Mouse (Mus musculus) liver, embryonic 15.5 days (tissue): ENCODE results near the gene Zdhhc14. TPM values are rescaled to one million over a fixed set of nuclear protein-coding genes. Genes with fewer than 3 reads are reported as not detected.
A peak's percentile ranks its signal among the peaks of the same experiment; 100 is the strongest.

Source experiments
- ATAC-seq: fragments of 200-750 bp; cut with Nextera tagmentation; 2 replicates; pipeline ENCODE4 v1.8.0; 2017; ENCODE audit warnings: moderate number of reproducible peaks, mild to moderate bottlenecking, moderate library complexity; ENCODE audit not compliant: insufficient read depth
- H3K27ac ChIP-seq: fragments of 300-500 bp; sonication (generic); replicated peaks from 2 replicates; pipeline ENCODE4 v1.5.1; 2015; ENCODE audit warnings: mild to moderate bottlenecking, inconsistent platforms
- H3K27me3 ChIP-seq: fragments of 300-500 bp; sonication (generic); 2 replicates; pipeline ENCODE4 v1.6.1; 2015; ENCODE audit warnings: mild to moderate bottlenecking, inconsistent platforms
- H3K36me3 ChIP-seq: fragments of 300-500 bp; sonication (generic); replicated peaks from 2 replicates; pipeline ENCODE4 v1.6.1; 2015; ENCODE audit warnings: moderate library complexity, mild to moderate bottlenecking, inconsistent platforms
- H3K4me1 ChIP-seq: fragments of 300-500 bp; sonication (generic); replicated peaks from 2 replicates; pipeline ENCODE4 v1.6.1; 2015; ENCODE audit warnings: inconsistent platforms
- H3K4me2 ChIP-seq: fragments of 300-500 bp; sonication (generic); 2 replicates; pipeline ENCODE4 v1.6.1; 2015; ENCODE audit warnings: moderate library complexity, mild to moderate bottlenecking, inconsistent platforms
- H3K4me3 ChIP-seq: fragments of 300-500 bp; sonication (generic); replicated peaks from 2 replicates; pipeline ENCODE4 v1.5.1; 2015; ENCODE audit warnings: mild to moderate bottlenecking, inconsistent platforms
- H3K9ac ChIP-seq: fragments of 300-500 bp; sonication (generic); 2 replicates; pipeline ENCODE4 v1.6.1; 2015; ENCODE audit warnings: moderate library complexity, mild to moderate bottlenecking, inconsistent platforms
- H3K9me3 ChIP-seq: fragments of 300-500 bp; sonication (generic); replicated peaks from 2 replicates; pipeline ENCODE4 v1.6.1; 2016; ENCODE audit warnings: inconsistent platforms
- WGBS: fragments of 180-500 bp; shearing (Covaris S2); methylation state at CpG from one replicate; pipeline ENCODE4 v1.1.7; 2015; ENCODE audit warnings: mixed read lengths; ENCODE audit not compliant: insufficient replicate concordance; 5-methylcytosine and 5-hydroxymethylcytosine counted together
- polyA plus RNA-seq: library from polyadenylated mRNA; unstranded; fragments of >200 nt; fragmentation: Nextera tagmentation; extraction: Ambion mirVana; gene quantifications from 2 replicates; pipeline ENCODE4 v1.2.1, GENCODE M21; 2015

Zdhhc14 gene
- polyA plus RNA-seq, 1 experiment from 2014 or later, result 6.9 TPM

DNA sequence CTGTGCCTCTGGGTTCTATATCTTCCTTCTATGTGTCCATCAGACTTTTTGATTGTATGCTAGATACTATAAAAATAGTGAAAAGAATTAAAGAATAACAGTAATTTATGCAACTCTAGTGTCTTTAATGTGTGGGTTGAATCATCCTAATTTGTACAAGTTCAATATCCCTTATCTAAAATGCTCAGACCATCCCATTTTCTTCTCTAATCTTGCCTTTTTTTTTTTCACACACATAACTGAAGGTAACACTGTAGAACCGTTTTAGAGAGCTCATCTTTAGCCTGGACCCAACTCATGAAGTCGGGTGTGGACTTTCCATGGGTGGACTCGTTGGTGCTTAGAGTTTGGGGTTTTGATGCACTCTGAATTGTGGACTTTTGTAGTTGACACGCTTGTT is 12.6 kb downstream of the Zdhhc14 start:
- Histone ChIP-seq H3K4me1 (peaks cover 71% of the 10 kb centered on the region), H3K9me3 (no peaks in the 10 kb centered on the region), H3K27me3 (no peaks in the 10 kb centered on the region), H3K36me3 (no peaks in the 10 kb centered on the region), H3K4me3 (peak overlapping the region; percentile 17), H3K4me2 (peak overlapping the region; percentile 72), H3K9ac (peak overlapping the region; percentile 45), H3K27ac (peak overlapping the region; percentile 95)
- WGBS, result 23% methylated on average over 4 of the region's 4 CpGs
- no peak for ATAC-seq

DNA sequence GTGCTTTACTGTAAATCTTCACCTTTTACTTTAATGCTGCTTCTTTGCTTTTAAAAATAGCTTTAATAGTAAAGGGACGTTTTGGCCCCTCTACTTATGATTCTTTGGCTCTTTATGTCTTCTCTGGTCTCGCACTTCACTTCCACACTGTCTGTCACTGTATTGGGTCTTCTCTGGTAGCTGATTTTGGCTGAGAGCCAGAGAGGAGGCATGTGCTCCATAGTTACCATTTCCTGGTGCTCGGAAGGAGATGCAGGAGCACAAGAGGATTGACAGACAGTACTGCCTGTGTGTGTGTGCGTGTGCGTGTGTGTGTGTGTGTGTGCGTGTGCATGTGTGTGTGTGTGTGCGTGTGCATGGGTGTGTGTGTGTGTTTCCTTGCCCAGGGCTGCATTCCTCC is 14.2 kb downstream of the Zdhhc14 start:
- Histone ChIP-seq H3K4me2 (peak overlapping the region; percentile 72), H3K4me3 (peak overlapping the region; percentile 24), H3K4me1 (peaks cover 83% of the 10 kb centered on the region), H3K36me3 (no peaks in the 10 kb centered on the region), H3K9me3 (no peaks in the 10 kb centered on the region), H3K27ac (peak overlapping the region; percentile 95), H3K27me3 (no peaks in the 10 kb centered on the region), H3K9ac (peak overlapping the region; percentile 45)
- 30% methylated on average over 7 of the region's 7 CpGs for WGBS
- ATAC-seq, result peak; percentile 56

DNA sequence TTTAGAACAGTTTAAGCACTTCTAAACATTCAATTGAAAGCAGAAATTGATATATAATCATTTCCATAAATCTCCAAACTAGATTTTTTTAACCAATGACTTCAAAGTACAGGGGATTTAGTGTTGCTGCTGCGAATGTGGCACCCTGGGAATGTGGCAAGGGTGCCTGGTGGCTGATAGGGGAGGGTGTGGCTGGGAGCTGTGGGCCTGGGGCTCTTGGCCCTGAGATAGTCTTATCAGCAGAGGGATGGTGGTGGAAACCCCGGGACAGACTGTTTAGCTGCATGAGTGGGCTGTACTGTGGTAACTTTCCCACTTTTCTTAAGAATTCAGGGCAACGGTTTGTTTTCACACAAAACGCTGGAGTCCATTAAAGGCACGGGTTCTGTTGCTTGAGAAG is 14.6 kb downstream of the Zdhhc14 start:
- 22% methylated on average over 5 of the region's 5 CpGs for WGBS
- Histone ChIP-seq H3K9me3 (no peaks in the 10 kb centered on the region), H3K27ac (peak overlapping the region; percentile 95), H3K9ac (peak overlapping the region; percentile 48), H3K4me2 (peak overlapping the region; percentile 72), H3K4me1 (peaks cover 85% of the 10 kb centered on the region), H3K4me3 (peak overlapping the region; percentile 24), H3K36me3 (no peaks in the 10 kb centered on the region), H3K27me3 (no peaks in the 10 kb centered on the region)
- peak; percentile 95 for ATAC-seq

DNA sequence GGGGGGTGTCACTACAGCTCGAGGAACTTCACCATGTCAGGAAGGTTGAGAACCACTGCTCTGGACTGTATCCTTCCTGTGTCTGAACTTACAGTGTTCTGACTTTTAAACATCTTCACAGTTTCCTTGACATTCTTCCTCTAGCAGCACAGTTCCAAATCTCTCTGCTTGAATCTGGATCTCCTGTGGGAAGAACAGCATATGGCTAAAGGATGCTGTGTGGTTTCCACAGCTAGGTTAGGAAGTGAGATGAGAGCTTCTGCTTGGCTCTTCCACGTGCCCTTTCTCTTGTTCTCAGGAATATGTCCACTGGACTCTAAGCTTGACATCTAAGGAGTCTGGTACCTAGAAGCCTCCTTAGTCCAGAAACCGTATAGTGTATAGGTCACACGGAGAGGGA is 15.7 kb downstream of the Zdhhc14 start:
- Histone ChIP-seq H3K4me3 (no peak overlapping the region), H3K9me3 (no peaks in the 10 kb centered on the region), H3K36me3 (no peaks in the 10 kb centered on the region), H3K4me1 (peaks cover 91% of the 10 kb centered on the region), H3K27ac (peak overlapping the region; percentile 95), H3K9ac (peak overlapping the region; percentile 48), H3K4me2 (peak overlapping the region; percentile 72), H3K27me3 (no peaks in the 10 kb centered on the region)
- ATAC-seq, result no peak
- 57% methylated on average over 4 of the region's 4 CpGs for WGBS

- Histone ChIP-seq H3K27ac (peak overlapping the region; percentile 95), H3K9me3 (no peaks in the 10 kb centered on the region), H3K27me3 (no peaks in the 10 kb centered on the region), H3K36me3 (no peaks in the 10 kb centered on the region), H3K4me3 (peak overlapping the region; percentile 21), H3K9ac (peak overlapping the region; percentile 50), H3K4me1 (peaks cover 87% of the 10 kb centered on the region), H3K4me2 (peak overlapping the region; percentile 59)
- peak; percentile 28 for ATAC-seq
- WGBS, result 29% methylated on average over 9 of the region's 9 CpGs
These were observed 18.2 kb downstream of the Zdhhc14 start for GRCm38 (mm10) chr17:5510564-5510963.

DNA sequence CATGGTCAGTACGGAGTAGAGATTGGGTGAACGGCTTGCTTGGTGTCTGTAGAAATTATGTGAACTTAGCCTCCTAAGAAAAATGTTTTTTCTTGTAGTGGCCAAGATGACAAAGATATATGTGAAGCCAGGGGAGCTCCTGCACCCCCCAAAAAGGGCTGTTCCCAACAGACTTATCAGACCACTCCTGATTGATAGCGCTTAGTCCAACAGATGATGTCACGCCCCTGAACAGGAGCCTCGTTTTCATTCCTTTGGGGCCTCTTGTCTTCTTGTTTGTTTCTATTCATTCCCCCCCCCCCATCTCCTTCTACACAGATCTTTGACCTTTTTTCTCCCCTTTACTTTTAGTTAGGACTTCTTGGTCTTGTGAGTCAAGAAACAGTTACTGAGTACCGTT is 19.4 kb downstream of the Zdhhc14 start:
- peak overlapping the region; percentile 50 for H3K9ac ChIP-seq
- H3K27me3 ChIP-seq, result no peaks in the 10 kb centered on the region
- H3K36me3 ChIP-seq, result no peaks in the 10 kb centered on the region
- 47% methylated on average over 6 of the region's 6 CpGs for WGBS
- H3K9me3 ChIP-seq, result no peaks in the 10 kb centered on the region
- 0 out of 2 replicates have a peak, but pooled peaks have one; percentile 33 for ATAC-seq
- H3K27ac ChIP-seq, result peak overlapping the region; percentile 95
- peaks cover 78% of the 10 kb centered on the region for H3K4me1 ChIP-seq
- H3K4me2 ChIP-seq, result peak overlapping the region; percentile 59
- no peak overlapping the region for H3K4me3 ChIP-seq

GRCm38 (mm10) chr17:5519466-5519865 is 27.1 kb downstream of the Zdhhc14 start:
- 84% methylated on average over 10 of the region's 10 CpGs for WGBS
- Histone ChIP-seq H3K4me2 (no peak overlapping the region), H3K27me3 (no peaks in the 10 kb centered on the region), H3K36me3 (peaks cover 44% of the 10 kb centered on the region), H3K9ac (no peak overlapping the region), H3K9me3 (peaks cover 5% of the 10 kb centered on the region; the same call in 1 of the 2 replicates), H3K4me3 (no peak overlapping the region), H3K27ac (no peak overlapping the region), H3K4me1 (peaks cover 18% of the 10 kb centered on the region)
- ATAC-seq, result no peak

DNA sequence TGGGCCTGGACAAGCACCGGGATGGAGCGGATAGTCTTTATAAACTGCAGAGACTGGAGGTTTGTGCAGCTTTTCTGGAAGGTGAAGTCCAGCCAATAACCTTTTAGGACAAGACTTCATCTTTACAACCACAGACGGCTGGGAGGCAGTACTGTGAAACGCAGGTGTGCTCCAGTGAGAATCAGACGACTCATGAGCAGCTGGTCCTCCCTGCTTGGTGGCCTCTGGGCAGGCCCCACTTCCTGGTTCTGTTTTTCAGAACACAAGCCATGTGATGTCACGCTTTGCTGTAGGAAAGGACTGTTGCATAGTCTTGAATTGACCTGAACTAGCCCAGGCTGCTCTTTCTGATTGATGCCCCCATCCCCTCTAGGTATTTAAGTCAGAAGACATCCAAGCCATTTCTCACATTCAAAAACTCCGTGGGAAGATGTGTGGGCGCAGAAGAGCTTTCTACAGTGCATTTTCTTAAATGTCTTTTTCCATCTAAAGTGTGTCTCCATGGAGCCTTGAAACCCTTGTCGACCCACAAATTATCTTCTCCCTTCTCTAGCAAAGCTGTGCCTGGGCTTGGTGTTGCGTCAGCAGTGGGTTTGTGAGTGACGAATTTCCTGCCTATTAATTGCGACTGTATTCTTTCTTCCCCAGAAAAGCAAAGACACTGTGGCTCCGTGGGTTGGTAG is 27.7 kb downstream of the Zdhhc14 start:
- peaks cover 44% of the 10 kb centered on the region for H3K36me3 ChIP-seq
- 80% methylated on average over 13 of the region's 13 CpGs for WGBS
- ATAC-seq, result no peak

GRCm38 (mm10) chr17:5521532-5521931 is 29.2 kb downstream of the Zdhhc14 start:
- Histone ChIP-seq H3K4me3 (no peak overlapping the region), H3K4me2 (no peak overlapping the region), H3K36me3 (peaks cover 44% of the 10 kb centered on the region), H3K9ac (no peak overlapping the region), H3K9me3 (peaks cover 5% of the 10 kb centered on the region; the same call in 1 of the 2 replicates), H3K27me3 (no peaks in the 10 kb centered on the region), H3K4me1 (peaks cover 12% of the 10 kb centered on the region), H3K27ac (no peak overlapping the region)
- WGBS, result 23% methylated on average over 1 of the region's 1 CpGs
- no peak for ATAC-seq

More for the DNA sequence above, 27.7 kb downstream of the Zdhhc14 start:
- no peak overlapping the region for H3K9ac ChIP-seq
- no peaks in the 10 kb centered on the region for H3K27me3 ChIP-seq
- no peak overlapping the region for H3K27ac ChIP-seq
- peaks cover 5% of the 10 kb centered on the region; the same call in 1 of the 2 replicates for H3K9me3 ChIP-seq
- no peak overlapping the region for H3K4me2 ChIP-seq
- no peak overlapping the region for H3K4me3 ChIP-seq
- peaks cover 15% of the 10 kb centered on the region for H3K4me1 ChIP-seq

- Histone ChIP-seq H3K27me3 (no peaks in the 10 kb centered on the region), H3K9ac (no peak overlapping the region), H3K36me3 (peaks cover 20% of the 10 kb centered on the region), H3K27ac (no peak overlapping the region), H3K4me3 (no peak overlapping the region), H3K9me3 (no peaks in the 10 kb centered on the region), H3K4me2 (no peak overlapping the region), H3K4me1 (peaks cover 21% of the 10 kb centered on the region)
- 93% methylated on average over 6 of the region's 6 CpGs for WGBS
- no peak for ATAC-seq
These were observed 37.2 kb downstream of the Zdhhc14 start for GRCm38 (mm10) chr17:5529552-5529951.

GRCm38 (mm10) chr17:5532816-5533215 is 40.5 kb downstream of the Zdhhc14 start:
- no peaks in the 10 kb centered on the region for H3K9me3 ChIP-seq
- H3K4me2 ChIP-seq, result no peak overlapping the region
- H3K4me3 ChIP-seq, result no peak overlapping the region
- H3K4me1 ChIP-seq, result peaks cover 25% of the 10 kb centered on the region
- H3K27me3 ChIP-seq, result no peaks in the 10 kb centered on the region
- peaks cover 20% of the 10 kb centered on the region for H3K36me3 ChIP-seq
- no peak overlapping the region for H3K27ac ChIP-seq
- ATAC-seq, result no peak
- no peak overlapping the region for H3K9ac ChIP-seq
- 45% methylated on average over 5 of the region's 5 CpGs for WGBS
